Mouse (Mus musculus): Measurements from ENCODE around the gene Wfdc6a.

Gene Wfdc6a

GRCm38 (mm10) chr2:164549963-164550894, 35.0 kb downstream of the Wfdc6a start:
- DNase-seq (ENCODE audit: low read depth, low spot score), result peak; percentile 40

GRCm38 (mm10) chr2:164549338-164549737, 35.9 kb downstream of the Wfdc6a start:
- DNase-seq (ENCODE audit: low read depth, low spot score), result no peak

GRCm38 (mm10) chr2:164544454-164545097, 40.7 kb downstream of the Wfdc6a start:
- DNase-seq (ENCODE audit: low read depth, low spot score), result no peak

- DNase-seq (ENCODE audit: low read depth, low spot score), result no peak
Measured at GRCm38 (mm10) chr2:164543745-164544144, 41.5 kb downstream of the Wfdc6a start.

GRCm38 (mm10) chr2:164542598-164542997, 42.6 kb downstream of the Wfdc6a start:
- no peak for DNase-seq (ENCODE audit: low read depth, low spot score)

GRCm38 (mm10) chr2:164542132-164542531, 43.1 kb downstream of the Wfdc6a start:
- DNase-seq (ENCODE audit: low read depth, low spot score), result no peak

GRCm38 (mm10) chr2:164540652-164541427, 44.4 kb downstream of the Wfdc6a start:
- DNase-seq (ENCODE audit: low read depth, low spot score), result peak; percentile 15

GRCm38 (mm10) chr2:164537003-164537402, 48.2 kb downstream of the Wfdc6a start:
- no peak for DNase-seq (ENCODE audit: low read depth, low spot score)

GRCm38 (mm10) chr2:164534315-164534714, 50.9 kb downstream of the Wfdc6a start:
- DNase-seq (ENCODE audit: low read depth, low spot score), result peak; percentile 25

GRCm38 (mm10) chr2:164531169-164531568, 54.1 kb downstream of the Wfdc6a start:
- peak; percentile 79 for DNase-seq (ENCODE audit: low read depth, low spot score)
